In genomic region chr4:86689056-86689735, GRCm38 (mm10) we compare ENCODE assay signal across 12 mouse cellular contexts. TPM values are rescaled to one million over a fixed set of nuclear protein-coding genes. Genes with fewer than 3 reads are reported as not detected.
DNase-seq lines count a peak whose midpoint lies in the region; ATAC-seq and TF ChIP-seq lines count a peak whose summit lies in the region.
"Had no signal": no experiment of that assay in that cellular context is flagged by ENCODE, and none has a peak within 500 bp of the region (broad histone marks: within the 10 kb centered on the region; RNA-seq: fewer than 3 reads in every experiment).

No protein-coding gene starts in this region.

- TF ChIP-seq POLR2A in thymus, adult 2 months (IDR thresholded peaks at IDR 0.05; ENCODE audit: control insufficient read depth, extremely low read depth, insufficient read depth, low read length, poor library complexity): no peak

- intact Hi-C loops in gastrocnemius, adult 2 months (cut with DNase I): no loop called here

- peak; percentile 61 for ATAC-seq in lung, embryonic 16.5 days (ENCODE audit: low read depth)
- ATAC-seq: midbrain, embryonic 13.5 days had no signal

- H3K27ac ChIP-seq in gastrocnemius, adult 2 months: peak overlapping the region; percentile 73
- H3K27ac ChIP-seq in thymus, adult 2 months (ENCODE audit: control insufficient read depth, insufficient read depth, low read length): peak overlapping the region; percentile 64
- peak overlapping the region; percentile 82 for H3K27ac ChIP-seq in lung, embryonic 16.5 days (ENCODE audit: low read length)
- H3K27ac ChIP-seq: hindbrain, embryonic 13.5 days; midbrain, embryonic 13.5 days had no signal

- H3K4me1 ChIP-seq in thymus, adult 2 months (replicated peaks; ENCODE audit: control insufficient read depth, insufficient read depth, low read length): peaks cover 14% of the 10 kb centered on the region
- peaks cover 21% of the 10 kb centered on the region for H3K4me1 ChIP-seq in lung, embryonic 16.5 days (replicated peaks; ENCODE audit: control insufficient read depth, insufficient read depth, low read length)
- H3K4me1 ChIP-seq: hindbrain, embryonic 13.5 days; midbrain, embryonic 13.5 days had no signal

- no peaks in the 10 kb centered on the region for H3K27me3 ChIP-seq in thymus, adult 2 months (ENCODE audit: control insufficient read depth, insufficient read depth, low read length)
- H3K27me3 ChIP-seq in lung, embryonic 16.5 days (ENCODE audit: control insufficient read depth, insufficient read depth, low read depth, low read length): no peaks in the 10 kb centered on the region
- H3K27me3 ChIP-seq: hindbrain, embryonic 13.5 days; midbrain, embryonic 13.5 days had no signal

- no peak overlapping the region for H3K9ac ChIP-seq in lung, embryonic 16.5 days (ENCODE audit: low read length)
- H3K9ac ChIP-seq: hindbrain, embryonic 13.5 days; midbrain, embryonic 13.5 days had no signal

- H3K36me3 ChIP-seq in thymus, adult 2 months (ENCODE audit: control insufficient read depth, insufficient read depth, low read length): no peaks in the 10 kb centered on the region
- no peaks in the 10 kb centered on the region for H3K36me3 ChIP-seq in lung, embryonic 16.5 days (ENCODE audit: control insufficient read depth, insufficient read depth, low read length)
- H3K36me3 ChIP-seq: hindbrain, embryonic 13.5 days; midbrain, embryonic 13.5 days had no signal

- H3K9me3 ChIP-seq in lung, embryonic 16.5 days (ENCODE audit: control insufficient read depth, low read length): no peaks in the 10 kb centered on the region
- H3K9me3 ChIP-seq: hindbrain, embryonic 13.5 days; midbrain, embryonic 13.5 days had no signal

- H3K4me2 ChIP-seq in lung, embryonic 16.5 days (ENCODE audit: low read depth, low read length): no peak overlapping the region
- H3K4me2 ChIP-seq: hindbrain, embryonic 13.5 days; midbrain, embryonic 13.5 days had no signal

- DNase-seq in gastrocnemius, adult 2 months: no peak
- DNase-seq in gastrocnemius, adult 8-10 months (ENCODE audit: low spot score in 2 of 2): no peak
- no peak for DNase-seq in thymus, adult 2 months
- no peak for DNase-seq in thymus, postnatal 4 days
- no peak for DNase-seq in layer of hippocampus, postnatal 10 days (ENCODE audit: low spot score in 2 of 2)
- no peak for DNase-seq in gastrocnemius, postnatal 4 days (ENCODE audit: low spot score in 2 of 2)
- no peak for DNase-seq in embryo, embryonic 9.5 days (ENCODE audit: extremely low spot score)
- DNase-seq: gastrocnemius, postnatal 10 days; right cerebral cortex, adult 18-20 months had no signal

- H3K4me3 ChIP-seq in gastrocnemius, adult 2 months: no peak overlapping the region; the same call in 1 of the 2 replicates
- no peak overlapping the region for H3K4me3 ChIP-seq in thymus, adult 2 months (ENCODE audit: control insufficient read depth, insufficient read depth, low read length)
- H3K4me3 ChIP-seq in lung, embryonic 16.5 days (ENCODE audit: low read length): no peak overlapping the region
- H3K4me3 ChIP-seq: hindbrain, embryonic 13.5 days; midbrain, embryonic 13.5 days had no signal

- WGBS in thymus, adult 2 months: 96% methylated on average over 10 of the region's 10 CpGs
- WGBS in lung, embryonic 16.5 days: 34% methylated on average over 10 of the region's 10 CpGs

- TF ChIP-seq CTCF in gastrocnemius, adult 2 months (IDR thresholded peaks at IDR 0.05): no peak
- no peak for TF ChIP-seq CTCF in thymus, adult 2 months (IDR thresholded peaks at IDR 0.05; ENCODE audit: borderline replicate concordance, control insufficient read depth, extremely low read depth, insufficient read depth, low read length, poor library complexity)

RNA-seq across cellular contexts. Expression of gene Plin2, which starts 19.3 kb away (rescaled TPM):
- 10 to 100 TPM; 32.4 to 60.2 TPM for total RNA-seq in gastrocnemius, adult 2 months (2021)
- total RNA-seq in gastrocnemius, adult 8-10 months (2022): 10 to 100 TPM; 42.1 to 59.5 (median 52.5) TPM
- polyA plus RNA-seq in thymus, adult 2 months (2012; rRNA removed): 105 and 107 TPM in 2 replicates
- 152 and 162 TPM in 2 replicates for polyA plus RNA-seq in lung, embryonic 16.5 days (2015; fragmentation: Nextera tagmentation; extraction: Ambion mirVana)
- total RNA-seq in layer of hippocampus, postnatal 10 days (2021): 10 to 100 TPM; 17.3 to 18.0 TPM
- 100 to 1,000 TPM in 1 of 2 experiments, 10 to 100 TPM in 1; 95.5 to 103 TPM for total RNA-seq in gastrocnemius, postnatal 4 days (2021)

RNA-seq across cellular contexts. Expression of gene Dennd4c, which starts 59.2 kb away (rescaled TPM):
- 10 to 100 TPM; 27.5 to 28.8 TPM for total RNA-seq in gastrocnemius, adult 2 months (2021)
- total RNA-seq in gastrocnemius, adult 8-10 months (2022): 10 to 100 TPM; 28.9 to 36.6 (median 34.0) TPM
- 10.7 and 13.3 TPM in 2 replicates for polyA plus RNA-seq in thymus, adult 2 months (2012; rRNA removed)
- 6.6 and 7.5 TPM in 2 replicates for polyA plus RNA-seq in lung, embryonic 16.5 days (2015; fragmentation: Nextera tagmentation; extraction: Ambion mirVana)
- total RNA-seq in layer of hippocampus, postnatal 10 days (2021): 10 to 100 TPM; 13.0 to 14.8 TPM
- total RNA-seq in gastrocnemius, postnatal 4 days (2021): 10 to 100 TPM; 23.6 to 26.0 TPM
